Mouse (Mus musculus): Measurements from ENCODE around the gene Myo3b.

Gene Myo3b

GRCm38 (mm10) chr2:70389162-70389561, 350.2 kb downstream of the Myo3b start:
- DNase-seq = no peak

DNA sequence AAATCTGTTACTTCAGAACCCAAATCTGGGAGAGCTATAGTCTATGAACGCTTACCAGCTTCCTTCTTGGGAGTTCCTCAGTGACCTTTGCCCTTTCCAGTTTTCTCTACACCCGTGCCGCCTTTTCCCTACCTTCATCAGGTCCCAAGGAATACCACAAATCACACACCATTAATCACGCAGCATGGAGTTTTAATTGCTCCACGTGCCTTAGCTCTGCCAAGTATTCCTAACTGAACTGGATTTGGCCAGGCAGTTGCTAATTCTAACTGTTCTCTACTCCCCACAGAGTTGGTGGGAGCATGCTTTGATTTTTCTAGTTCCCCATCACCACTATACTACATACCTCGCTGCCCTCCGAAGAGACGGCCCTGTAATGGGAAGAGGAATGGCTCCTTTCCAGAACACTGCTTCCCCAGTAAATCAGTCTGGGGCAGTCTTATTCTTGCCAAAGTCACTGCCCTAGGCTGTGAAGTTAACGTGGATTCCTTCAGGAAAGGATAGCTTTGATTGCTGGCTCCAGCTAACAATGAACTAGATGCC, 358.9 kb downstream of the Myo3b start:
- no peak for DNase-seq

GRCm38 (mm10) chr2:70399441-70400115, 360.7 kb downstream of the Myo3b start:
- DNase-seq = no peak

DNA sequence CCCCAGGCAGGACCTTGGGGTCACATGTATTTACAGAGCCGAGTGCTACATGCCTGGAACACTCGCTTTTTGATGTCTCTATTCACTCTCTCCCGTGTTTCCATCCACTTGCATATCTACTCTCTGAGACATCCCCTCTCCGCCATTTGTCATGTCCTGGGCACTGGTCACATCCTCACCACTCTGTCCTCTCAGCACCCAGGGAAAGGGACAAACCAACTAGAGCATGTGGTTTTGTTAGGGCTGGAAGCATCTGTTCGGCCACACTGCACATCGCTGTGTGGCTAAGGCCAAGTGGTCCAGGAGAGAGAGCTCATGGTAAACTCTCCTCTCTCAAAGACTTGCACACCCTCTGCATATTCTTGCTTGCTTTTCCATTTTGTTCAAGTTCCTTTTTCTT, 361.4 kb downstream of the Myo3b start:
- no peak for DNase-seq

DNA sequence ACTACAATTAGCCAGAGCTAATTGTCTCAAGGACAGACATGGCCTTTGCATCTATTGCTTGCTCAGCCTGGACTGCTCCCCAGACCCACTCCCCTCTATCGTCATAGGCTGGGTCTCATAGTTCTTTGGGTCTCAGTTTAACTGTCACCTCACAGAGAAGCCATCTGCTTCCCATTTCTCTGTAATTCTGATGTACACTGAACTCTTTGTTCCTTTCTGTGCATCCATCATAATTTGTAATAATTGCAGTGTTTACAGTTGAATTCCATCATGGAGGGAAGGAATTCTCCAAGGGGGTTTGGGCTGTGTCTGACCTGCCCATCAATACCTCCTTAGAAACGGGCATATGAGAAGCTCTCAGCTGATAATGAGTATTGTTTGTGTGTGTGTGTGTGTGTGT, 365.4 kb downstream of the Myo3b start:
- no peak for DNase-seq

DNA sequence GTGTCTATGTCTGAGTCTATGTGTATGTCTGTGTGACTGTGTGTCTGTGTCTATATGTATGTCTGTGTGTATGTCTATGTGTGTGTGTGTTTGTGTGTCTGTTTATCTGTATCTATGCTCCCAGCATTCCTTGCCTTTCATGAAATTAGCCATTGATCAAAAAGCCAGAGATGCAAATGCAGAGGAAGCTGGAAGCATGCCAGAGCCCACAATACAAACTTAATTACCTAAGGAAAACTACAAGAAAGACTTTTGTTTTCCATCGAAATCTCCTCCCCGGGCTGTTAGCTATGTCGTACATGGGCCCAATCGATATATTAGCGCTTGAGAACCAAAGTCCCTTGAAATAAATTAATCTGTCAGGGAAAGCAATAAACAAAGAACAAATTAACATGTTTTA, 367.9 kb downstream of the Myo3b start:
- DNase-seq = no peak

DNA sequence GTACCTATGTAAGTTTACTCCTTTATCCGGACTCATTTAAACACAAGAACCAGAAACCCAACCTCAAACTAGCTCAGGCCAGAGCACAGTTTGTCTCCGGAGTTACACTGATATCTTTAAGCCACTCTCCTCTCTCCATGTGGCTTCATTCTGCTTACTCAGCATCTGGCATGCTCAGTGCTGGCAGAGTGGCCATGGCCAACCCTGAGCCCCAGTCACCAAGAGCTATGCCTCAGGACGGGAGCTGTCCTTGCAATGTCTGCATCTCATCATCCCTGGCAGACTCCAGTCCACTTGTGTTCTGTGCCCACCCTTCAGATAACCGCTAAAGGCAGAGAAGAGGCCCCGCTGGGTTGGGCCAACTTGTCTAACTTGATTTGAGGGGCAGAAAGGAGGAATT, 368.8 kb downstream of the Myo3b start:
- DNase-seq = no peak

GRCm38 (mm10) chr2:70410298-70410885, 371.5 kb downstream of the Myo3b start:
- DNase-seq = peak; percentile 43

DNA sequence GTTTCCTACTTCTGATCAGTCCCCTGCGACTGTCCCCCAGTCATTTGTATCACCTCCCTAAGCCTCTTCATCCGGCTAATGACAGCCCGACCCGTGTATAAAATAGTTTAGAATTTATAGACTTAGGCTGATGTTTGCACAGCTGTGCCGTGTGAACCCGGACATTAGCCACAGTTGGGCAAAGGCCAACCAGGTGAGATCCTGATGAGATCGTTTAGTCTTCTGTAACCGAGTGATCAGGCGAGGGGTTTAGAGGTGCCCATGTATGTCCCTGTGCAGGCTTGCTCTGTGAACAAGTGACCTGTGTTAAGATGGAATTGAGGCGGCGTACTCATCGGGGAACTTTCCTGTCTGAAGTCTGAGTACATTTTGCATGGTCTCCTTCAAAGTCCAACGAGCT, 373.4 kb downstream of the Myo3b start:
- no peak for DNase-seq

- DNase-seq = no peak
Observed at GRCm38 (mm10) chr2:70414386-70414785, 375.5 kb downstream of the Myo3b start.

DNA sequence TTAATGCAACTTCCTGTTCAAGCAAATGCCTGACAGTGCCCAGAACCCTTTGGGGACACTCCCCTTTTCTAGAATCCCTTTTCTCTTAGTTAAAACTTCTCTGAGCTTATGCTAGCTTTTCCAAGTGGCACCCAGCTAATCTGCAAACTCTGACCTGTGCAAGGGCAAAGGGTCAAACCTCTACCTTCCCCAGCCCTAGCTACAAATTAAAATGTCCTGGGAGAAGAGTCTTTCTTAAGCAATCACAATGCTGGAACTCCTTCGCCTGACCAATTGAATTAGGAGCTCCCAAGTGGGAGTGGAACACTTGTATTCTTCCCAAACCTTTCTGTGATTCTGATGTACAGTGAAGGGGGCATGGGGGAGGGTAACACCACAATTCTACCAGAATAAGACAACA, 376.6 kb downstream of the Myo3b start:
- no peak for DNase-seq

DNA sequence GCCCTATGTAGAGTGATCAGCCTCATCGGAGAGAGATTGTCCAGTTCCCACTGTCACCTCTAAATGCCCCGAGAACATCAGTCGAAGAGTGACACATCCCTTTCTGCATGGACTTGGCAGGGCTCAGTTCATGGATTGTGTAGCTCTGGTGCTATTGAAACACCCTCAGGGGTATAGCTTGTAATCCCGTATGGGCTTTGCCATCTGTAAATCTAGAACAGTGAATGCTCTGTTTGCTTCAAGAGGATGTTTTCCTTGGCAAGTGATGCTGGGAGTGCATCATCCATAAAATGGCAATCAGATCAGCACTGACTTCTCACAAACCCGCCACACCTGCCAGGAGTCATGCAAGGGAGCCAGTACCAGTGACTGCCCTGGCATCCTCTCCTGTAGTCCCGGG, 380.4 kb downstream of the Myo3b start:
- no peak for DNase-seq

- DNase-seq = no peak
Observed at GRCm38 (mm10) chr2:70421144-70421874, 382.4 kb downstream of the Myo3b start.

DNA sequence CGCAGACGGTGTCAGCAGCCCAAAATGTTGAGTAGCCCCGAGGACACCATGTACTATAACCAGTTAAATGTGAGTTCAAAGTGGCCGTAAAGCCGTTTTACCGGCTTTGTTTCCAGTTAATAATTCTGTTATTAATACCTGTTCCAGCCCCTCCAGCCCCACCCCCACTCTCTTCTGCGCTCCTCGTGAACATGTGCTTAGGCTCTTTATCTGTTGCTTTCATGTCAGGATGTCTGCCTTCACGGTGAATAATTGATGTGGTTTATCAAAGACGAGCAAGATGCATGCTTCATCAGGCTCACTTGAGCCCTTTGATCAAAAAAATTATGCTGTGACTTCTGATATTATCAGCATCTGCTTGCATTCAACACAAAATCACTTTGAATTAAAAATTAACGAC, 386.7 kb downstream of the Myo3b start:
- DNase-seq = no peak

DNA sequence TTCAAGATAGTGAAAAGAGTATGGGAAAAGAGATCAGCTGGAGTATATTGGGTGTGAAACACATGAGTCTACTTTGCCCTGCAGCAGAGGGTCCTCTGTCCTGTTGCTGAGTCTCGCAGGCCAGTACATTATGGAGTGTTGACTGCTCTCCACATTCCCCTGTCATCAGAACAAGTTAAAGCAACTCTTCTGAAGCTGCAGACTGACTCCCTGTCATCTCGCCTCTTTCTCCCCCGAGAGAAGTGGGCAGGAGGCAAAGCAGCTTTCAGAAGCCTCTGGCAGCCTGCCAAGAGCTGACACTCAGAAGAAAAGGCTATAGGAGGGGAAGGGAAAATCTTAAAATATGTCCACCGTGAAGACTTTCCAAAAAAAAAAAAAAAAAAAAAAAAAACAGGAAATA, 404.1 kb downstream of the Myo3b start:
- DNase-seq = no peak

- peak; percentile 65 for DNase-seq
Observed at GRCm38 (mm10) chr2:70444141-70444540, 405.2 kb downstream of the Myo3b start.

DNA sequence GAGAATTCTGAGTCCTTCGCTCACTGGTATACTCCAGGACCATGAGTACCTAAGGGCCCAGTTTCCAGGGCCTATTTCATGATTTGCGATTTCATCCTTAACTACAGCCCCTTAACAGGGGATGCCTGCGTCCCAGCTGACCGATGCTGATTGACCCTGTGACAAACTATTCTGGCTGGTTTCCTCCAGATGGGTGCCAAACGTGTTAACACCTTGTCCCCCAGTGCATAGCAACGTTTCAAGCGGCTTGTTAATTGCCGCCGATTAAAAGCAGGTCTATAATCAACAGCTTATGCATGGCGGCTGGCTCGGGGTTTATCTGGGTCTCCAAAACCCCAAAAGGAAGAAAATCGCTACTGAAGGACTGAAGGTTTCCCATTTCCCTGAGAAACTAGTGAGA, 417.3 kb downstream of the Myo3b start:
- no peak for DNase-seq

DNA sequence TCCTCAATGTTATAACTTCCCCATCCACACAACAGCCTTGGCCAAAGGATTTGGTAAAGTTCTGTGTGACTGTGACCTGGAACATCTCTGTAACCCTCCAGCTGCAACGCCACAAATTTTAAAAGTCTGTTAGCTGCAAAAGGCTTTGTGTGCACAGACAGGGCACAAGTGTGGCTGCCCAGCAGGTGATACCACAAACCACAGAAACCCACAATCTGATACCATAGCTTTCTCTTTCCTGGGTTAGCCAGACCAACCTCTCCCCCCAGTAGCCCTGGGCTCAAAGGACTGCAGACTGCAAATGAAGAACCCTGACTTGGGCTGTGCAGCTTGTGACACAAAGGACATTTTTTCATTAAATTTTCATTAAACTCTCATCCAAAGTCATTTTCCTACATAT, 424.7 kb downstream of the Myo3b start:
- no peak for DNase-seq

DNA sequence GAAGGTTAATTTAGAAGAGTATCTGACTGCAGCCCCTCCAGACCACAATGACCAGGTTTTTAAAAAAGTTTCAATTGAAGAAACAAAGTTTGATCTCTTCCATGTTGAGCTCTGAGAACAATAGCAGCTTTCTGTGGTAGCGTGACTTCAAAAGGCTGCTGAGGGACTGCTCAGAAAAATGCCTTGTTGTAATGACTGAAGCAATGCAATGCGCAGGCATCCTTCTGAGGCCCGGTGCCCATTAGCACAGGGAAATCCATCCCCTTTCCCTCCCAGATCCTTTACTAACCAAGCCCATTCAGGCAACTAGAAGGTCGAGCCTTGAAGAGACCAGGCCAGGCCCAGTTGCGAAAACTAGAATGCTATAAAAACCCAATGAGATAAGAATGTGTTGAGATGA, 432.2 kb downstream of the Myo3b start:
- DNase-seq = no peak

GRCm38 (mm10) chr2:70471861-70472620, 433.1 kb downstream of the Myo3b start:
- DNase-seq = no peak
